Mouse (Mus musculus): ENCODE data around the gene Fam181a.

Fam181a gene

DNA sequence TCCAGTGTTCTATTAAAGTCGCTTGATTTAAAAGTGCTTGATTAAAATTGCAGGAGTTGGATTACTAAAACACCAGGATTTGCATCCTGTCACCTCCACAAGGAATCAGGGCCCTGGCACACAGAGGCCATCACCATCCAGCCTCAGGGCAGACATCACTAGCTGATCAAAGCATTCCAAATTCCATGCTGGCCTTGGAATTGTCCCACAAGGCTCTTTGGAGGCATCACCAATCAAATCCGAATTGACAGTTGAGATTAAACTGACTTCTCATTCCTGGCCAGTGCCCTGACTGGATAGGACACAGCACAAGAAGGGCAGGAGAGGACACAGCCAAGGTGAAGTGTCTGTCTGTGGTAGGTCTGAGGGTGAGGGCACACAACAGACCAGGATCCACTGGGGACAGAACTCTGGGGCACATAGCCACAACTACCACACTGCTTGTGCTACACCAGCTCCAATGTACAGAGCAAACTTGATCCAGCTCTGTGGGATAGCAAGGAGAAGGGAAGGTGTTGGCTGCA lies at the start of gene Fam181a:
Gene Fam181a, plus strand, starts transcription at position 232 of the 524 bp plus-strand sequence.
- DNase-seq = no peak

DNA sequence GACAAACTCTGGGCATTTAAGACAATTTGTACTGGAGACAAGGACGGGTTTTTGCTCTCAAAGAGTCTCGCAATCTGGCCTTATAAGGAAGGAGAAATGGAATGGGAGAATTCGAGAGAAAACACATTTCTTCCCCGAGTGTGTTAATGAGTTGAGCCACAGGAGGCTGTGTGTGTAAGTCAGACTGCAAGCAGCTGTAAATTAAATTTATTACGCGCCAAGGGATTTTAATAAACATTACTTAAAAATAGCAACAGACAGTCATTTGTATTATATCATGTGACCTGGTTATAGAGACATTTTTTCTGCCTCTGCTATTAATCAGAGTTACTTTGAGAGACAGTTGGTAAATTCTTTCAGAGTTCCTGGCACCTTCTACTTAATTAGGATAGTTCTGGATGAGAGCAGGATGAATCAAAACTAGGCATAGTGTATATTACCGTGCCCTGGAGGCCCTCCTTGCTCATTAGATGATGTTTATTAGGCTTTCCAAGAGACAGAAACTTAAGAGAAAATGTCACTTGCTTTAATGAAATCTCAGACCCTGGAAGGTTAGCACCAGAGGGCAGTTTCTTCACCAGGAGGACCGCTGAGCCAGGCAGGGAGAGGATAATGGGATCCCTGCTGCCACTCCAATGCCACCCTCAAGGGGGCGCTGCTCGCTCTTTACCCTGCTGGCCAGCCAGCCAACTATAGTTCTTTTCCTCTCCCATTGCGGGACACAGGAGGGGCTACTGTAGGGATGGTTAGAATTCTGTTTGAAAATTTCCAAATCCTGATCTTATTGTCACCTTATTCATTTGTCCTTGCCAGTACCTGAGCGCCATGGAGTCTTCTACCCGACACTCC lies 48.5 kb upstream of the Fam181a start:
- no peak for DNase-seq

DNA sequence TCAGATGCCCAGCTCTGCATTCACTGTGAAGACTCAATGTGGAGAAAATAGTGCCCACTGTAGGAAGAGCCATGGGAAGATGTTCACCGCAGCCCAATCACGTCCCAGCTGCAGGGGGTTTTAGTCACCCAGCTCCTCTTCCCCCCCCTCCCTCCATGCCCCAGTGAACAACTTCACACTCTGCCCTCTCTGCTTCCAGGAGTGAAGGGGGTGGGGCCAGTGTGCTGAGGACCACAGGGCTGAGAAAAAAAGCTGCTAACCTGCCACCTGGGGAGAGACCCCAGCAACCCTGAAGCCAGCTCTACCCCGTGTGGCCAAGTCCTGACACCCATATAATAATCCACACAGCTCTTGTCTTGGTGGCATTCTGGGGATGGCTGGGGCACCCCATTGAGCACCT lies 44.2 kb upstream of the Fam181a start:
- DNase-seq = no peak

DNA sequence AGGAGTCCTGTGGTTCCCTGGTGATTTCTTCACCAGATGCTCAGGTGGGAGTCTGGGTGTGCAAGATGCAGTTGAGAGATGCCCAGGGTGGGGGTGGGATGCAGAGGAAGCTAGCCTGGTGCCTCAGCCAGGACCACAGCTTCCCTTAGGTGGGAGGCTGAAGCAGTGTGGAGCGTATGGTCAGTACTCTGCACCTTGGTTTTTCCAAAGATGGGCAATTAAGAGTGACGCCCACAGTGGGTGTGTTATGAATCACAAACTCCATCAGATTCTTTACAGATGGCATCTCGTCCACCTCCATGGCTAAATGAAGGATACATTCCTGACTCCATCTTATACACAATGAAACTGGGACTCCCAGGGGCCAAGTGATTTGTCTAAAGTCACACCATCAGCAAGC lies 38.6 kb upstream of the Fam181a start:
- no peak for DNase-seq

DNA sequence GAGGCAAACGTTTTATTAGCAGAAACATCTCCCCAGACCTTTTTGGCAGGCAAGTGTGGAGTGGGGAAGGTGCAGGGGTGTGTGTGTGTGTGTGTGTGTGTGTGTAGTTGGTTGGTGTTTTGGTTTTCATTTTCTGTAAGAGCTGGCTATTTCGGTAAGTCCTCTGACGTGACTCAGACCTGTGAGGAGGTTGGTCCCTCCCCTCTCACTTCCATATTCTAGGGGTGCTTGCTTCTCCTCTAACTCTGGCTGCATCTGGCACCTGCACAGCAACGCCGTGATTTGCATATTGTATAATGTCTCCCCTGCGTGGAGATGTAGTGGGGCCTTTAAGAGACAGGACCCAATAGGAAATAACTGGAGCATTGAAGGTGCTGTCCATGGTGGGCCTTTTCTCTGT lies 37.7 kb upstream of the Fam181a start:
- no peak for DNase-seq

DNA sequence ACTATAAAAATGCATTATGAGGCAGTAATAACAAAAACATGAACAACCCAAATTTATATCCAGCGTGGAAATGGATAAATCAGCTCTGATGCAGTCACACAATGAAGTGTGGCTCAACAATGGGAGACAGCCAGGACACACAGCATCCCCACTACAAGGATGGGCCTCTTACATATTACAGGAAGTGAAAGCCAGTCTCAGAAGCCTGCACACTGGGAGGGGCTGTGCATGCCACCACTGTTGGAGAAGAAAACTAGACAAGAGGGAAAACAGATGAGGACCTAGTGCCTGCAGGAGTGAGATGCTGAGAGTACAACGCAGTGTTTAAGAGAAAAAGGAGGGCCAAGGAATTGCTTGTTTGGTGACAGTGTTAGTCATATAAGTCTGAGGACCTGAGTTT lies 37.0 kb upstream of the Fam181a start:
- DNase-seq = no peak

DNA sequence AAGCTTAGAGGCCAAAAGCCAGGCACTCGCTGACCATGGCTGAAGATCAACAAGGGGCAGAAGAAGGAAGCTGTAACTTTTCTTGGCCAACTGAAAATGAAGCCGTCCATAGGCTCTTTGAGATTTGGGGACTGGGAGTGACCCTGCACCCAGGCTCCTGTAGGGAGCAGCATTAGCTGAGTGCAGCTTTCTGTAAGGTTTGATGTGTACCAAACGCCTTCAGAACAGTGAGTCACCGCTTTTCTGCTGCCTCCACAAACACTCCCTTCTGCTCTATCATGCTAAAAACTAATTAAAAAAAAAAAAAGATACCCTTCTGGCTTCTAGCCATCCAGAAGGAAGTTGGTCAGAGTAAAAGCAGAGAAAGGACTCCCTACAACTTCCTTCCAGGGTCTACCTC lies 34.4 kb upstream of the Fam181a start:
- no peak for DNase-seq

DNA sequence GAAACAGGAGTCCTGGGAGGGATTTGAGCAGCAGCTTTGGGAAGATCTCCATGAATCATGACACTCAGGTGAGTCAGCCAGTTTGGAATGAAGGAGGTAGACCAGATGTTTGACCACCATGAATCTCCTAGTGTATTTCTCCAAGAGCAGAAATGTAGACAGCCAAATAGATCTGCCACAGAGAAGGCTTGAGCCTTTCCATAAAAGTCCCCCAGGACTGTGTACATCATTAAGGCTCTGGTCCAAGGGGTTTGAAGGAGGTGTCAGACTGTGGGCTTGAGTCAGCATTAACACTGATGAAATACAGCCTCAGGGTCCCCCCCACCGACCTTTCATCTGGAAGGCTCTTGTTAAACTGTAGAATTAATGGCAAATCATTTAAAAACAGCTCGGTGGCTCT lies 29.3 kb upstream of the Fam181a start:
- DNase-seq = no peak

DNA sequence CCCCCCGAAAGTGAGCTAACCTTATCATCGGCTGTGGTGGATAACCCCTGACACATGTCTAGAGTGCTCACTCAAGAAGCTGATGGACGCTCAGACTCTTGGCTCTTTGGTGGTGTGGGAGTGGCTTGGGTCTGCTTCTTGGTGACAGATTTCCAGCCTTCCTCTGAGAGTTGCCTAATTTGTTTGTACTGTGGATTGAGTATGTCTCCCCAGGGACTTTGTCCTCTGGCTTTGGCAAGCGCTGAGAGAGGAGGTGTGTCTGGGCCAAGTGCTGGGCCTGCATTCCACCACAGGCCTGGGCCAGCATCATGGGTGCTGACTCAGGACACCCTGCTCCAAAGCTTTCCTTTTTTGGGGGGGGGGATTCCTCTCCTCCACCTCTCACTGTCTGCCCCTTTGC lies 28.9 kb upstream of the Fam181a start:
- DNase-seq = no peak

DNA sequence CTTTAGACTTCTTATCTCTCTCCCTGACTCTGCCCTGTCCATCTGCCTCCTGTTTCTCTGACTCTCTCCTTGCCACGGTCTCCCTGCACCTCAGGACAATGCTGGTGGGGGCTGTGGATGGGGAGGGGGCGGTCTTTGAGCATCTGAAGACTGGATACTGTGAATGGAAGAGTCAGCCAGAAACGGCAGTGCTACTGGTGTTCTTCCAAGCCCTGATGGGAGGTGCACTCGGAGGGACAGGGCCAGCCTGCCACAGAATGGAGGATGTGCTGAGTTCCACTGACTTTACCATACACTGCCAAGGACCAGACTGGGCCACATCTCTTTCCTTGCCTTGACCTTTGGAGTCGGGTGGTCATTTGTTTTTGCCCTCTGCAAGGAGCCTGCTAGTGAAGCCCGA lies 27.8 kb upstream of the Fam181a start:
- DNase-seq = no peak

DNA sequence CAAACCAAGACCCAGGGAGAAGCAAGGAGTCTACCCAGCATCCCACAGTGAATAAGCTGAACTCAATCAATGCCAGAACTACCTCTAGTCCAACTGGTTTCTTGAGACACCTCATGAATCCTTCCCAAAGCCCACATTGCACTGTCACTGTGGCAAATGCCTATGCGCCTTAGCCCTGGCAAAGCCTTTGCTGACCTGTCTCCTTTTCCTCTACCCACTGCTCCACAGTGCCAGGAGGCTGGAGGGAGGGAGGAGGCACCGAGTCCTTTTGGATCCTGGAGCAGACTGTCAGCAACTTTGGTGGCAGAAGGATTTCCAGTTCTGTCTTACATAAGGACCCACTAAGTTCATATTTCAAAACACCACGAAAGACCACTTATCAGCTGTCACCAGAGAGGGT lies 27.4 kb upstream of the Fam181a start:
- DNase-seq = no peak

DNA sequence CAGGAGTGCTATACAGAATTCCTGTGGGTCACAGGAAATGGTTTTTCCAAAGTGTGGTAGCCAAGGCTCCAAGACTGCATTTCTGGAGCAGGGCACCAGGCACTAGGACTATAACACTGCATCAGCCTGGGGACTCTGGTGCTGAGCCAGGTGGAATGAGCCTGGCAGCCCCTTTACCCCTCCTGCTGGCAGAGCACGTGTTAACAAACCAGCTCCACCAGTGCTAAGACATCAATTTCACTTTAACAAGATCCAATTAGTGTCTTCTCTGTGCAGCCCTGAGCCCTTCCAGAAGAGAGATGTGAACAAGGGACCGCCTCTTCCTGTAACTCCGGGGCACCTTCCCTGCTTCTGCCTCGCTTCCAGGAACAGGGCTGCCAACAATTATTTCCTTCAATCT lies 23.5 kb upstream of the Fam181a start:
- DNase-seq = no peak

DNA sequence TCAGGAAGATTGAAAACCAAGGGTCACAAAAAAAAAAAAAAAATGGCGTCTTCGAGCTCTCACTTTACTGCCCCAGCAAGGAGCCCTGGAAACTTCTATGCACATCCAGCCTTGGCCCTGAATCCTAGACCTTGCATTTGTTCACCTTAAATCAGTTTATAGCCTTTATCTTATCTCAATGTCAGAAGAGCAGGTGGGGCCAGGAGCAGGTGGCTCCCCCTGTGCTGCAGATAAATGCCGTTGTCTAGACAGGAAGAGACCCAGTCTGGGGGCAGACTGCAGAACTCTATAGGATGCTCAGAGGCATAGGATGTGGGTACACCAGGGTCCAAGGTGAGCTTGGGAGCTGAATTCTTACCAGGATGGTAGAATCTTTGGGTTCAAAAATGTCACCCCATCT lies 18.4 kb upstream of the Fam181a start:
- DNase-seq = no peak

DNA sequence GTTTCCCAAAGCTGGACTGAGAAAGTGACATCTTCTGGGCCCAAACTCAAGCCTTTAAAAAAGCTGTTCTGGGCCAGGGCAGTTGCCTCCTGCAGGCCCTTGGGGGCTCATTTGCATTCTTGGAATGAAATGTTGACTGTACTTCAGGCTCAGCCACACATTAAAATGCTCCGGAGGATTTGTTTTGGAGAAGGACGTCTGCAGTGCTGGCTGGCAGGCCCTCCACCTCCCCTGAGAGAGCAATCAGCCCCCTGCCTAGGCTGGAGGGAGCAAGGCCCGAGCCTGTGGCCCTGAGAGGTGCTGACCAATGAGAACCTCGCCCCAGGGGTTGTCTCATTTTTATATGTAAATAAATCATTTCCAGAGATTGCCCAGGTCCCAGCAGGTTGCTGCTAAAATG lies 14.5 kb upstream of the Fam181a start:
- no peak for DNase-seq

DNA sequence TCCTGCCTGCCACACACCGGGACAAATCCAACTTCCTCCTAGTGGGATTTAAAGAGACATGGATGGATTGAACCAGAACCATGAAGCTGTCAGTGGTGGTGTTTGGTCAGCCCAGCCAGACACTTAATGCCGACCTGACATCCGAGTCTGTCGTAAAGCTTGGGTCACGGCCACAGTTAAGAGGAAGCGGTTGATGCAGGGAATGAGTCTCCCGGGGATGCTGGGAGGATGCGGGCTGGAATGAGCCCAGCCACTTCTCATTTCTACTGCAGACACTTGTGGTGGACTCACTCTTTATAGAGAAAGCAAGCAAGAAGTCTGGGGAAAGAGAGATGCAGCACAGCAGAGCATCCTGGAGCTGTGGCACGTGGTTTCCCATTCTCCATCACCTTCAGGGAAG lies 10.3 kb upstream of the Fam181a start:
- DNase-seq = no peak

DNA sequence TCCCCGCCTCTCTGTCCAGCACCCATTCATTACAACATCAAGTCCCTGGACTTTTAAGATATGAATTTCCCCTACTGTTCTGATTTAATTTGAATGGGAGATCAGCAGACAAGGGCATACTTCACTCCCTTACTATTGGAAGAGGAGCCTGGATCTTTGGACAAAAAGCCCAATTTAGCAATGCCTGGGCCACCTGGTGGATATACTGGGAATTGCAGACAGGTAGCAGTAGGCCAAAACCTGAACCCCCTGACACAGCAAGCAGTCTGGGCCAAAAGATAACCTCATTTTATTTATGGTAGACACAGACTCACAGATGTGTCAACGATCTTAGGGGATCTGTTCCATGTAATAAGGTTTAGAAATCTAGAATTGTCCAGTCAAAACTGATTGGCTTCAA lies 9.1 kb upstream of the Fam181a start:
- peak; percentile 47 for DNase-seq

DNA sequence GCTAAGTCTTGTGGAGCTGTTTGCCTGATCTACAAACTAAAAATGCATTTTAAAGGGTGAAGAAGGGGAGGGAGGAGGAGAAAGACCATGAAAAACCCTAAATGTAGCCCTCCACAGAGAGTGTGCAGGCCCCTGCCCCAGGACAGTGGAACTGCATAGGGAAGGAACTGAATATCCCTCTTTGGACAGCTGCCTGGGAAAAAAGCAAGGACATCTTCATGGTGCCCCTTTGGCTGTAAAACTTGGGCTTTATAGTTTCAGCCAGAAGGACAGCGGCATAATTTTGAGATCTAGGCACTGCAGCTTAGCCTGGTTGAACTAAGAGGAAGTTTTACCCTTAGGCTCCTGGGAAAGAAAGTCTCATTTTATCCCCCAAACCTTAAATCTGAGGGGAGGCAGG lies 7.8 kb upstream of the Fam181a start:
- DNase-seq = no peak

DNA sequence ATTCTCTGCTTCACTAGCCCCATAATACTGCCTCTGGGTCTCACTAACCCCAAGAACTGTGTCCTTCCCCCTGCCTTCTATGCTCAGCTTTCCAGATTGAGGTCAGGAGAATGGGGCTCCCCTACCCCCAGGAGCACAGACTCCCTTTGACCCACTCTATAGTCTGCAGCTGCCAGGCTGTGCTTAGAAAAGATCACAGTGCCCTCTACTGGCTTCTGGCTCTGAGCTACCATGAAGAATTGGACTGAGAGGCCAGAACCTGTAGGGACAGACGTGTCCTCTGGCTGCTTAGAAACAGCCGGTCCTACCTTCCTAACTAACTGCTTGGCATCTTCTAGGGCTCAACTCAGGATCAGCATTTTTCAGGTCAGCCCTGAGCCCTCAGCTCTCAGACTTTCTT lies 4.6 kb upstream of the Fam181a start:
- DNase-seq = no peak

DNA sequence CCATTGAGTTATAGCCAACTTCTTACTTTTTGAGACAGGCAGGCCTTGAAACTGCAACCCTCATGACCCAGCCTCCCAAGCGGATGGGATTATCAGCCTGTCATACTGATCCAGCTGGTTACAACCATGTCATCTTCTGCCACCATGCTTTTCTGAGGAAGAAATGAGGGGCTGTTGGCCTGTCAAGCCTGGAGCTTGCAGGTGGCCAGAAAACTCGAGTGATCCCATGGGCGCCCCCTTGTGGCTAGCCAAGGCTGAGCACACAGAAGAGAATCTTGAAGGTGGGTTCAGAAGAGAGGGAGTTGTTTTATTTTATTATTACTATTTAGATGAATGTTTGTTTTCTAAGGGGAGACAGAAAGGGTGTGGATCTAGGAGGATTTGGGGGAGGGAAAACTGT lies 4.1 kb upstream of the Fam181a start:
- no peak for DNase-seq

DNA sequence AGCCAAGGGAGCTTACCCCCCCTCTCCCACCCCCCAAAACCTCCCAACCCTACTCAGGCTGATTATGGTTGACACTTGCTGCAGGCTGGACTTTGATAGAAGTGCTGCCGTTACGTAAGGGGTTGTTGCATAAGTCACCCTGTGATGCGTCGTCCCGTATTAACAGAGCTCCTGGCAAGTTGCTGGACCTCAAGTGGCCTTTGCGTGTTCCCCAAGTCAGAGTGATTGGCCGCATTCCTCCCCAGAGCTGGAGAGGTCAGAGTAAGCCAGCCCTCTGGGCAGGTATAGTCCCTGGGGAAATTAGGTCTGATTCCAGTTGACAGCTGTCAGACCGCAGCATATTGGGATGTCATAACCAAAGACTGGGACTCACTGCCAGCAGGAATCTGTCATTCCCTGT lies 1.1 kb downstream of the Fam181a start:
- no peak for DNase-seq

DNA sequence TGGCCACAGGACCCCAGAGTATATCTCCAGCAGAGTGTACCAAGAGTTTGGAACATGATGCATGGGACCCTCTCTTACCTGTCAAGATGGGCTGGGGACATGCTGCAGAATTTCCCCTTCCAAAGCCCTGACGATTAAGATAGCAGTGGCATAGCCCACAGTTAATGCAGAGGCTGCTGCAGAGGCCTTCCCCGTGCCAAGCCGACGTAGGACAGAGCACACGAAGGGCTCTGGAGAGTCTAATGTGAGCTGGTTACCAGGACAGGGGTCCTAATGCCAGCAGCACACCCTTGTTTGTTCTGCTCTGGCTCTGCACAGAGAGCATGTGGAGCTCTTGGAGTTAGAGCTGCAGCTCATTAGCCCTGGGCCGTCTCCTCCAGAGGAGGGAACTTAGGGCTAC lies 2.5 kb downstream of the Fam181a start:
- DNase-seq = no peak

DNA sequence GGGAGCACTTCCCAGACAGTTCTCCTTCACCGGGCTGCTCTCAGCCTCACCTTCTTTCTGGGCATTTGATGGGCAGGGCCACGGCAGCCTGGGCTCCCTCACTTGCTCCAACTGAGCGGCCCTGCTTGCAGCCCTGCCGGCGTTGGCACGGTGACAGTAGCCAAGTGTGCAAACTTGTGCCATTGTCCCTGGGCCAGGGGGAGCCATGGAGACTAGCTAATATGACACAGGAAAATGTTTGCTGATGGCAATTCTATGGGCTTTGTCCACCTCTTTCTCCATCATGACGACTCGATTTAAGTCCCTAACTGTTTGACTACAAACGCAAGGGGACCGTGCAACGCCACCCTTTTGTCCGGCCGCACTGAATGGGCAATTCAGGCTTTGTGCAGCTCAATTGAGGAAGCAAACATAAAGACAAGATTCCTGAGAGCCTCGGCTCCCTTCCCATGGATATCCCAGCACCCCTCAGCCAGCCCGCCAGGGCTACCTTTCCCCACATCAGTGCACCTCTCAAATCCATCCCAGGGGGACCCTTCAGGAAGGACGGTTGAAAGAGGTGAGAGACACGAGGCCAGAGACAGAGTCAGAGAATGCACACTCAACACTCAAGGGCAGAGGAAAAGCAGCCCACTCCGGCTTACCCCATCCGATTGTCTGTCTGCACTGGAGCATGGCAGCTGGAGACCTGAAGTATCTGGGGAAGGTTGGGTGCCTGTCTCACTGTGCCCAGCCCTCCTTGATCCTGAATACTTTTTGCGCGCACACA lies 3.3 kb downstream of the Fam181a start:
- DNase-seq = no peak

DNA sequence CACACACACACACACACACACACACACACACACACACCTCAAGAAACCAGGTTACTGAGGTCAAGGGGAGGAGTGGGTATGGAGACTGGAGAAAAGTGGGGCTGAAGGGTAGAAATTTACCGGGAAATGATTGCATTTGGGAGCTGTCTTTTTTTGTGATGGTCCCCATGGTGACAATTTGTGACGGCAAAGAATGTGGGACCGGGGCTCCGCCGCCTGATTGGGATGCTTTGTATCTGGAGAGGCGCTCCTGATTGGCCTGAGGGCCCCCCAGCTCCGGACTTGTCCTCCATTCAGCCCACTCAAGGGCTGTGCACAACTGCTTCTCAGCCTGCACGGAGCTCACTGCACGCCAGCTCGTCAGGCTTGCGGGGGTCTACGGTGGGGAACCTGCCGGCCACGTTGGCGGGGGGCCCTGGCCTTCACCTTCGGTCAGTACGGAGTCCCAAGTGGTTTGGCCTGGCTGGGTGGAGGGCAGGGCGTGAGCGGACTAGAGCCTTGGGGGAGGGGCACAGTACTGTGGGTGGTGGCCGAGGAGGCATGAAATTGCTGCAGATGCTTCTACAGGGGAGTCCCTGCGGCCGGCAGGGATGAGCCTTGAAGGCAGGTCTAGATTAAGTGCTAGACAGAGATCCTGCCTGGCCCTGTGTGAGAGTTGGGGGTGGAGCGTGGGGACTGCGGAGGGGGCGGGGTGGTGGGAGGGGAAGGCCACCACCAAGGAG lies 4.0 kb downstream of the Fam181a start:
- DNase-seq = no peak

Data from cerebellum, adult 9-10 months (tissue).